In the genomic region with DNA sequence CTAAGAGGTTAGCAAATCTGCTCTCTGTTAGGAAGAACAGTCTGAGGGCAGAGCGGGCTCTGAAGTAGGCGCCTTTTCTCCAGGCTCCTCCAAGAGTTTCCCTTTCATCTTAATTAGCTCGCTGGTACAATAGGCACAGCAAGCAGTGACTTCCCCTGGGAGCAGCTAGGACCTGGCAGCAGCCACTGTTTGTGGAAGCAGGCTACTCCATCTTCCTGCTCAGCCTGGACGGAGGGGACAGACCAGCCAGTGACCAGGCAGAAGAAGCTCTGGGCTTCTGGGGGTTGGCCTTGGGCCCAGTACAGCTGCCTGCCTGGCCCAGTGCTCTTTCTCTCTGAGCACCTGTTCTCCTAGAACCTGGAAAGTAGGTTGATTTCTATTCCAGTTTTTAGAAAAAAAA, we compare ENCODE assay signal across 7 mouse cellular contexts.
A peak's percentile ranks its signal among the peaks of the same experiment; 100 is the strongest.
DNase-seq lines count a peak whose midpoint lies in the region; ATAC-seq and TF ChIP-seq lines count a peak whose summit lies in the region.

No protein-coding gene starts in this region.

- WGBS in kidney, postnatal 0 days: 15% methylated on average over 4 of the region's 4 CpGs
- whole genome bisulfite sequencing in kidney, embryonic 16.5 days: 16% methylated on average over 4 of the region's 4 CpGs
- WGBS in hindbrain, embryonic 12.5 days: 4% methylated on average over 4 of the region's 4 CpGs
- 2% methylated on average over 4 of the region's 4 CpGs for WGBS in midbrain, embryonic 13.5 days
- WGBS in intestine, embryonic 15.5 days: 27% methylated on average over 4 of the region's 4 CpGs

- no peak overlapping the region for H3K27ac ChIP-seq in kidney, postnatal 0 days
- no peak overlapping the region for H3K27ac ChIP-seq in kidney, embryonic 16.5 days (ENCODE audit: low read length)
- peak overlapping the region; percentile 30; the same call in 1 of the 2 replicates for H3K27ac ChIP-seq in hindbrain, embryonic 12.5 days
- H3K27ac ChIP-seq in midbrain, embryonic 13.5 days: 0 out of 2 replicates have a peak overlapping the region, but pooled peaks have one; percentile 2
- H3K27ac ChIP-seq in intestine, embryonic 15.5 days: no peak overlapping the region

- no peaks in the 10 kb centered on the region for H3K4me1 ChIP-seq in kidney, postnatal 0 days (replicated peaks; ENCODE audit: insufficient read depth, low read length)
- no peaks in the 10 kb centered on the region for H3K4me1 ChIP-seq in kidney, embryonic 16.5 days (ENCODE audit: insufficient read depth, low read length)
- peaks cover 7% of the 10 kb centered on the region for H3K4me1 ChIP-seq in hindbrain, embryonic 12.5 days
- peaks cover 23% of the 10 kb centered on the region for H3K4me1 ChIP-seq in midbrain, embryonic 13.5 days (replicated peaks)
- peaks cover 5% of the 10 kb centered on the region; the same call in 1 of the 2 replicates for H3K4me1 ChIP-seq in intestine, embryonic 15.5 days (replicated peaks)

- no peak for TF ChIP-seq CTCF in kidney, postnatal 0 days (IDR thresholded peaks at IDR 0.05; ENCODE audit: low read depth)

- no peaks in the 10 kb centered on the region for H3K36me3 ChIP-seq in kidney, postnatal 0 days (ENCODE audit: insufficient read depth, low read length)
- no peaks in the 10 kb centered on the region for H3K36me3 ChIP-seq in kidney, embryonic 16.5 days (ENCODE audit: insufficient read depth, low read length)
- no peaks in the 10 kb centered on the region for H3K36me3 ChIP-seq in hindbrain, embryonic 12.5 days
- H3K36me3 ChIP-seq in midbrain, embryonic 13.5 days: no peaks in the 10 kb centered on the region
- no peaks in the 10 kb centered on the region for H3K36me3 ChIP-seq in intestine, embryonic 15.5 days

- no peak for ATAC-seq in kidney, postnatal 0 days (replicated peaks; ENCODE audit: low FRiP score, low read depth)
- ATAC-seq in kidney, embryonic 16.5 days (ENCODE audit: low FRiP score, low TSS enrichment): no peak
- no peak for ATAC-seq in hindbrain, embryonic 12.5 days (ENCODE audit: low FRiP score)
- no peak for ATAC-seq in midbrain, embryonic 13.5 days
- ATAC-seq in intestine, embryonic 15.5 days: no peak

- no peaks in the 10 kb centered on the region for H3K9me3 ChIP-seq in kidney, postnatal 0 days (replicated peaks; ENCODE audit: low read length)
- no peaks in the 10 kb centered on the region for H3K9me3 ChIP-seq in kidney, embryonic 16.5 days (ENCODE audit: low read length)
- no peaks in the 10 kb centered on the region for H3K9me3 ChIP-seq in hindbrain, embryonic 12.5 days (replicated peaks)
- no peaks in the 10 kb centered on the region for H3K9me3 ChIP-seq in midbrain, embryonic 13.5 days
- no peaks in the 10 kb centered on the region for H3K9me3 ChIP-seq in intestine, embryonic 15.5 days

- H3K4me2 ChIP-seq in kidney, postnatal 0 days (ENCODE audit: low read length): no peak overlapping the region
- no peak overlapping the region for H3K4me2 ChIP-seq in kidney, embryonic 16.5 days (replicated peaks; ENCODE audit: low read depth, low read length)
- H3K4me2 ChIP-seq in hindbrain, embryonic 12.5 days (replicated peaks): no peak overlapping the region
- no peak overlapping the region for H3K4me2 ChIP-seq in midbrain, embryonic 13.5 days (replicated peaks)
- H3K4me2 ChIP-seq in intestine, embryonic 15.5 days (replicated peaks): no peak overlapping the region

- peak; percentile 49 for DNase-seq in kidney, postnatal 0 days (ENCODE audit: low spot score)
- DNase-seq in cerebellum, adult 9-10 months: peak; percentile 53
- DNase-seq in layer of hippocampus, adult 11-12 months (ENCODE audit: low spot score): no peak

- H3K27me3 ChIP-seq in kidney, postnatal 0 days (ENCODE audit: insufficient read depth, low read length): no peaks in the 10 kb centered on the region
- no peaks in the 10 kb centered on the region for H3K27me3 ChIP-seq in kidney, embryonic 16.5 days (ENCODE audit: insufficient read depth, low read length)
- H3K27me3 ChIP-seq in hindbrain, embryonic 12.5 days: no peaks in the 10 kb centered on the region
- no peaks in the 10 kb centered on the region for H3K27me3 ChIP-seq in midbrain, embryonic 13.5 days
- no peaks in the 10 kb centered on the region for H3K27me3 ChIP-seq in intestine, embryonic 15.5 days (replicated peaks)

- no peak overlapping the region for H3K9ac ChIP-seq in kidney, postnatal 0 days (ENCODE audit: low read depth, low read length)
- no peak overlapping the region for H3K9ac ChIP-seq in kidney, embryonic 16.5 days (replicated peaks; ENCODE audit: low read length)
- H3K9ac ChIP-seq in hindbrain, embryonic 12.5 days: no peak overlapping the region
- H3K9ac ChIP-seq in midbrain, embryonic 13.5 days (replicated peaks): no peak overlapping the region
- H3K9ac ChIP-seq in intestine, embryonic 15.5 days: no peak overlapping the region

- no peak overlapping the region for H3K4me3 ChIP-seq in kidney, postnatal 0 days (replicated peaks; ENCODE audit: low read depth, low read length)
- no peak overlapping the region for H3K4me3 ChIP-seq in kidney, embryonic 16.5 days (ENCODE audit: low read length)
- no peak overlapping the region for H3K4me3 ChIP-seq in hindbrain, embryonic 12.5 days
- no peak overlapping the region for H3K4me3 ChIP-seq in midbrain, embryonic 13.5 days (replicated peaks)
- no peak overlapping the region for H3K4me3 ChIP-seq in intestine, embryonic 15.5 days (replicated peaks)

Comparison
In these comparisons a context has a peak if more than half of its experiments do, and no peak if none do; other contexts are left out.
1. H3K27ac ChIP-seq: peak in hindbrain, embryonic 12.5 days (single experiment) and midbrain, embryonic 13.5 days (single experiment); none in kidney, postnatal 0 days (single experiment), kidney, embryonic 16.5 days (single experiment) and intestine, embryonic 15.5 days (single experiment).